Mouse (Mus musculus): ENCODE measurements around the gene Icam1.

GRCm38 (mm10) chr9:20973001-20973681, 42.6 kb upstream of the Icam1 start:
- TF ChIP-seq CTCF (conservative IDR thresholded peaks at IDR 0.05 in 1 of 2, IDR thresholded peaks at IDR 0.05 in 1 of 2; ENCODE audit: low read depth in 2 of 2, low read length in 2 of 2) (no peak), NELFE (IDR thresholded peaks at IDR 0.05; ENCODE audit: low read depth, low read length) (no peak), EP300 (IDR thresholded peaks at IDR 0.05; ENCODE audit: low read length) (no peak), POLR2A (IDR thresholded peaks at IDR 0.05; ENCODE audit: low read depth, low read length) (no peak), GABPA (IDR thresholded peaks at IDR 0.05; ENCODE audit: insufficient replicate concordance, low read depth, low read length) (no peak), CHD1 (IDR thresholded peaks at IDR 0.05; ENCODE audit: low read depth, low read length) (no peak), CHD2 (IDR thresholded peaks at IDR 0.05; ENCODE audit: low read length) (no peak), PAX5 (IDR thresholded peaks at IDR 0.05; ENCODE audit: low read length) (no peak), MAX (IDR thresholded peaks at IDR 0.05; ENCODE audit: low read length) (no peak), ELF1 (IDR thresholded peaks at IDR 0.05; ENCODE audit: low read depth, low read length) (no peak), KAT2A (IDR thresholded peaks at IDR 0.05; ENCODE audit: insufficient replicate concordance, low read length) (no peak)

Data from CH12.LX (cell line).